Mouse (Mus musculus) heart, postnatal 0 days (tissue): ENCODE results near the gene Nr0b1. TPM values are rescaled to one million over a fixed set of nuclear protein-coding genes. Genes with fewer than 3 reads are reported as not detected.

Source experiments
- ATAC-seq: fragments of 200-750 bp; cut with Nextera tagmentation; 2 replicates; pipeline ENCODE4 v1.8.0; 2017; ENCODE audit warnings: low read depth, moderate number of reproducible peaks, moderate library complexity; ENCODE audit not compliant: insufficient read depth
- DNase-seq: peaks from one replicate; pipeline ENCODE4 v3.0.0-alpha.2; 2016; ENCODE audit warnings: low spot score
- H3K27ac ChIP-seq: fragments of 300-500 bp; sonication (generic); 2 replicates; pipeline ENCODE4 v1.5.1; 2014; ENCODE audit warnings: low read depth, mild to moderate bottlenecking
- H3K27me3 ChIP-seq: fragments of 300-500 bp; sonication (generic); 2 replicates; pipeline ENCODE4 v1.6.1; 2014; ENCODE audit warnings: low read length, mixed read lengths; ENCODE audit not compliant: control insufficient read depth, insufficient read depth
- H3K36me3 ChIP-seq: fragments of 300-500 bp; sonication (generic); replicated peaks from 2 replicates; pipeline ENCODE4 v1.6.1; 2014; ENCODE audit warnings: low read length, mixed read lengths; ENCODE audit not compliant: control insufficient read depth, insufficient read depth
- H3K4me1 ChIP-seq: fragments of 300-500 bp; sonication (generic); 2 replicates; pipeline ENCODE4 v1.6.1; 2014; ENCODE audit warnings: antibody characterized with exemption; ENCODE audit not compliant: control insufficient read depth, insufficient read depth
- H3K4me2 ChIP-seq: fragments of 300-500 bp; sonication (generic); 2 replicates; pipeline ENCODE4 v1.6.1; 2014; ENCODE audit warnings: low read depth, mild to moderate bottlenecking, low read length, moderate library complexity
- H3K4me3 ChIP-seq: fragments of 300-500 bp; sonication (generic); 2 replicates; pipeline ENCODE4 v1.5.1; 2014; ENCODE audit warnings: low read depth, low read length
- H3K9ac ChIP-seq: fragments of 300-500 bp; sonication (generic); replicated peaks from 2 replicates; pipeline ENCODE4 v1.6.1; 2014; ENCODE audit warnings: low read depth, low read length, mixed read lengths
- H3K9me3 ChIP-seq: fragments of 300-500 bp; sonication (generic); replicated peaks from 2 replicates; pipeline ENCODE4 v1.6.1; 2016; ENCODE audit warnings: low read length; ENCODE audit not compliant: control insufficient read depth
- CTCF ChIP-seq: IDR thresholded peaks from 2 replicates; pipeline ENCODE4 v1.5.1; 2016; ENCODE audit warnings: antibody characterized with exemption, control low read depth, low read depth
- EP300 ChIP-seq: IDR thresholded peaks from 2 replicates; pipeline ENCODE4 v1.6.1; 2016; ENCODE audit warnings: antibody characterized with exemption, low read depth
- WGBS: fragments of 180-500 bp; shearing (Covaris S2); extraction: QIAGEN DNeasy Blood & Tissue Kit; methylation state at CpG from one replicate; pipeline ENCODE4 v1.1.7; 2014; 5-methylcytosine and 5-hydroxymethylcytosine counted together
- polyA plus RNA-seq: library from polyadenylated mRNA; unstranded; fragments of >200 nt; fragmentation: Nextera tagmentation; extraction: Ambion mirVana; gene quantifications from 2 replicates; pipeline ENCODE4 v1.2.1, GENCODE M21; 2015
- total RNA-seq: library from RNA; depleted of rRNA; stranded (reverse); fragments of >200 nt; gene quantifications from 2 replicates; pipeline ENCODE4 v1.2.3, GENCODE M21; 2014; ENCODE audit warnings: low replicate concordance; rRNA removed

Gene Nr0b1
- total RNA-seq (not detected in 2 replicates), polyA plus RNA-seq (not detected in 2 replicates)

DNA sequence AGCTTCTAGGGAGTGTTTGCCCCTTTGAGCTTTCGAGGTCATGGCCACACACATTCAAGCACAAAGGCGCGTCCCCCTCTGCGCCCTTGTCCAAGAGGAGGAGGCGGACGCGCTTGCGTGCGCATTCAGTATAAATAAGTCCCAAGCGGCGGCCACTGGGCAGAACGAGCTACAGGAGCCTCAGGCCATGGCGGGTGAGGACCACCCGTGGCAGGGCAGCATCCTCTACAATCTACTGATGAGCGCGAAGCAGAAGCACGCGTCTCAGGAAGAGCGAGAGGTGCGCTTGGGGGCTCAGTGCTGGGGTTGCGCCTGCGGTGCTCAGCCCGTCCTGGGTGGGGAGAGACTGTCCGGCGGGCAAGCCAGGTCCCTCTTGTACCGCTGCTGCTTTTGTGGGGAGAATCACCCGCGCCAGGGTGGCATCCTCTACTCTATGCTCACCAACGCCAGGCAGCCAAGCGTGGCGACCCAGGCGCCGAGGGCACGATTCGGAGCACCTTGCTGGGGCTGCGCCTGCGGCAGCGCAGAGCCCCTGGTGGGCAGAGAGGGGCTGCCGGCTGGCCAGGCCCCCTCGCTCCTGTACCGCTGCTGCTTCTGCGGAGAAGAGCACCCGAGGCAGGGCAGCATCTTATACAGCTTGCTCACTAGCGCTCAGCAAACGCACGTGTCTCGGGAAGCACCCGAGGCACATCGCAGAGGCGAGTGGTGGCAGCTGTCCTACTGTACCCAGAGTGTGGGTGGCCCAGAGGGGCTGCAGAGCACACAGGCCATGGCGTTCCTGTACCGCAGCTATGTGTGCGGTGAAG, at the start of gene Nr0b1:
TSS of gene Nr0b1 (plus strand) at position 151 of the 806 bp plus-strand sequence.
- TF ChIP-seq EP300 (no peak), CTCF (no peak)
- Histone ChIP-seq H3K9me3 (no peaks in the 10 kb centered on the region), H3K4me1 (no peaks in the 10 kb centered on the region), H3K9ac (no peak within 1 kb of the TSS), H3K27me3 (peaks cover 21% of the 10 kb centered on the region), H3K36me3 (no peaks in the 10 kb centered on the region), H3K27ac (no peak within 1 kb of the TSS), H3K4me3 (peak within 1 kb of the TSS; percentile 21), H3K4me2 (peak within 1 kb of the TSS; percentile 44)
- ATAC-seq (no peak), DNase-seq (no peak)
- WGBS: 21% methylated on average over 53 of the region's 53 CpGs

DNA sequence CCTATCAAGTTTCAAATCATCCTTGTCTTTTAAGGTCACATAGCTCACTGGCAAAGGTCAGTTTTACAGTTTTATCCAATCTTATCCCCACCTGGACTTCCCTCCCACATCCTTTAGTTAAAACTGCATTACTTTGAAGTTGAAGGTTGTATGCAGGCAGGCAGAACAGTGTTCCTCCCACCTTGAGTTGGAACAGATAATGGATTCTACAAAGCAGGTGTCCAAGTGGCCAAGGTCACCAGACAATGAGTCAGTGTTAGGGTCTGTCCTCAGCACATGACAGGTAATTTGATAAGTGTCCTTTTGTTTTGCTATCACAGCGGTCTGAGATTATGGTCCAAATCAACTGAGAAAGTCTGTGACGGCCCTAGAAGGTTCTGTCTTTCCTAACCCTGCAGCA, 4.3 kb upstream of the Nr0b1 start:
- H3K4me1 ChIP-seq: no peaks in the 10 kb centered on the region
- H3K27me3 ChIP-seq: peaks cover 15% of the 10 kb centered on the region
- H3K9me3 ChIP-seq: no peaks in the 10 kb centered on the region
- TF ChIP-seq EP300 (no peak), CTCF (no peak)
- H3K9ac ChIP-seq: no peak overlapping the region
- H3K36me3 ChIP-seq: no peaks in the 10 kb centered on the region
- no peak for DNase-seq
- H3K4me2 ChIP-seq: no peak overlapping the region
- no peak for ATAC-seq
- no peak overlapping the region for H3K27ac ChIP-seq
- WGBS: 72% methylated on average over 2 of the region's 2 CpGs
- H3K4me3 ChIP-seq: no peak overlapping the region

GRCm38 (mm10) chrX:86192420-86192994, 943 bp downstream of the Nr0b1 start:
- Histone ChIP-seq H3K4me2 (peak overlapping the region; percentile 44), H3K9me3 (no peaks in the 10 kb centered on the region), H3K27me3 (peaks cover 21% of the 10 kb centered on the region), H3K4me1 (no peaks in the 10 kb centered on the region), H3K27ac (no peak overlapping the region), H3K36me3 (no peaks in the 10 kb centered on the region), H3K4me3 (peak overlapping the region; percentile 21; the same call in 1 of the 2 replicates), H3K9ac (no peak overlapping the region)
- DNase-seq (no peak), ATAC-seq (no peak)
- 22% methylated on average over 25 of the region's 25 CpGs for WGBS
- TF ChIP-seq CTCF (no peak), EP300 (no peak)

DNA sequence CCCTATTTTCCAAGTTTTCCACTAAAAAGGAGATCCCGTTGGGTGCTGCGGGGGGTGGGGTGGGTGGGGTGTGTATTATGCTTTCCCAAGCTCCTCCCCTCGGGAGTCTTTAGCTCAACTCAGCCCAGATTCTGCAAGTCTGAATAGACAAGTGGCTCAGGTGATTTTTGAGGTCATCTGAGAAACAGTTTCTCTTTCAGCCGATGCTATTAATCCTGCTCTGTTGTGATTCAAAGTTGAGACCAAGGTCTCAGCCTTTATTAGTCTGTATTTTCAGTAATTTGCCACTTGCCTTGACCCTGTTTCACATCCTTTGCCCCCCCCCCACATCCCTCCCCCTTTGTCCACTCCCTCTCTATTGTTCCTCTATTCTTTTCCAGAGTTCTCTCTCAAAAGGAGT, 1.8 kb downstream of the Nr0b1 start:
- no peak for ATAC-seq
- Histone ChIP-seq H3K9me3 (no peaks in the 10 kb centered on the region), H3K27me3 (peaks cover 21% of the 10 kb centered on the region), H3K4me2 (no peak overlapping the region), H3K27ac (no peak overlapping the region), H3K9ac (no peak overlapping the region), H3K4me3 (no peak overlapping the region), H3K36me3 (no peaks in the 10 kb centered on the region), H3K4me1 (no peaks in the 10 kb centered on the region)
- no peak for DNase-seq
- no peak for TF ChIP-seq EP300
- no peak for TF ChIP-seq CTCF
- WGBS: 45% methylated on average over 4 of the region's 4 CpGs

DNA sequence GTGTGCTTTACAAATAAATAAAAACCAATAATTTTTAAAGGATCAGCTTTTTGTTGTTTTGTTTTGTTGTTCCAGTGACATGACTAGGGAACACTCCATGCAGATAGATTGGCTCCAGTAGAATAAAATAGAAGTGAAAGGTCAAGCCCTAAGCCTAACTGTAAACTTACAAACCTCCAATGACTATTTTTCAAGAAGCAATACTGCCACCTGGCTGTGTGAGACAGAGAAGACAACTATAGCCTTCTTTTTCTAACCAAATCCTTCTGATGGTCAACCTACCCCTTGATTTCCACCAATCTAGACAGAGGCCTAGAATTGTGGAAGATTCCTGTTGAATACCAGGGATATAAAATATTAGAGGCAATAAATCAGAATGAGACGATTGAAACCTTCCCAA, 45.7 kb downstream of the Nr0b1 start:
- H3K4me3 ChIP-seq: no peak overlapping the region
- DNase-seq (no peak), ATAC-seq (no peak)
- WGBS: no CpG with 5 or more reads among the region's 1 CpGs
- no peaks in the 10 kb centered on the region for H3K4me1 ChIP-seq
- no peaks in the 10 kb centered on the region for H3K9me3 ChIP-seq
- H3K27ac ChIP-seq: no peak overlapping the region
- H3K9ac ChIP-seq: no peak overlapping the region
- no peak overlapping the region for H3K4me2 ChIP-seq
- no peak for TF ChIP-seq CTCF
- no peak for TF ChIP-seq EP300
- H3K27me3 ChIP-seq: no peaks in the 10 kb centered on the region
- H3K36me3 ChIP-seq: no peaks in the 10 kb centered on the region

Other genes with a start within 250 kb of the Nr0b1 start
- not detected in 2 replicates for gene Samt3, start 147.6 kb upstream of the Nr0b1 start, total RNA-seq
- gene Samt3, start 147.6 kb upstream of the Nr0b1 start, polyA plus RNA-seq: not detected in 2 replicates
- gene Mageb4, start 113.3 kb downstream of the Nr0b1 start, total RNA-seq: not detected in 2 replicates
- gene Mageb4, start 113.3 kb downstream of the Nr0b1 start, polyA plus RNA-seq: not detected in 2 replicates